Mouse (Mus musculus) liver, embryonic 16.5 days (tissue): Measurements from ENCODE around the gene Wdtc1. TPM values are rescaled to one million over a fixed set of nuclear protein-coding genes. Genes with fewer than 3 reads are reported as not detected.

Experiments
- ATAC-seq: fragments of 200-750 bp; cut with Nextera tagmentation; 2 replicates; pipeline ENCODE4 v1.8.0; 2017; ENCODE audit warnings: low read depth, mild to moderate bottlenecking, moderate number of reproducible peaks, moderate library complexity
- H3K27ac ChIP-seq: fragments of 300-500 bp; sonication (generic); 2 replicates; pipeline ENCODE4 v1.5.1; 2014; ENCODE audit warnings: mild to moderate bottlenecking, low read length
- H3K27me3 ChIP-seq: fragments of 300-500 bp; sonication (generic); 2 replicates; pipeline ENCODE4 v1.6.1; 2014; ENCODE audit warnings: low read depth, low read length, mixed read lengths; ENCODE audit not compliant: control insufficient read depth, insufficient read depth
- H3K36me3 ChIP-seq: fragments of 300-500 bp; sonication (generic); 2 replicates; pipeline ENCODE4 v1.6.1; 2014; ENCODE audit warnings: mild to moderate bottlenecking; ENCODE audit not compliant: control insufficient read depth, insufficient read depth
- H3K4me1 ChIP-seq: fragments of 300-500 bp; sonication (generic); 2 replicates; pipeline ENCODE4 v1.6.1; 2014; ENCODE audit warnings: low read depth, low read length, mixed read lengths; ENCODE audit not compliant: control insufficient read depth
- H3K4me2 ChIP-seq: fragments of 300-500 bp; sonication (generic); 2 replicates; pipeline ENCODE4 v1.6.1; 2014; ENCODE audit warnings: low read depth, low read length, mixed read lengths
- H3K4me3 ChIP-seq: fragments of 300-500 bp; sonication (generic); 2 replicates; pipeline ENCODE4 v1.5.1; 2014; ENCODE audit warnings: low read depth, mild to moderate bottlenecking, low read length
- H3K9ac ChIP-seq: fragments of 300-500 bp; sonication (generic); 2 replicates; pipeline ENCODE4 v1.6.1; 2014; ENCODE audit warnings: low read depth, low read length
- H3K9me3 ChIP-seq: fragments of 300-500 bp; sonication (generic); replicated peaks from 2 replicates; pipeline ENCODE4 v1.6.1; 2016; ENCODE audit warnings: low read length; ENCODE audit not compliant: control insufficient read depth
- WGBS: fragments of 180-500 bp; shearing (Covaris S2); extraction: QIAGEN DNeasy Blood & Tissue Kit; methylation state at CpG from one replicate; pipeline ENCODE4 v1.1.7; 2014; ENCODE audit not compliant: insufficient replicate concordance; 5-methylcytosine and 5-hydroxymethylcytosine counted together
- polyA plus RNA-seq: library from polyadenylated mRNA; unstranded; fragments of >200 nt; fragmentation: Nextera tagmentation; extraction: Ambion mirVana; gene quantifications from 2 replicates; pipeline ENCODE4 v1.2.1, GENCODE M21; 2015

Wdtc1 gene
- polyA plus RNA-seq, 1 experiment from 2014 or later, result 8.1 TPM

GRCm38 (mm10) chr4:133370298-133371274 is 17.3 kb upstream of the Wdtc1 start:
- peak overlapping the region; percentile 71 for H3K27ac ChIP-seq
- WGBS, result 47% methylated on average over 22 of the region's 22 CpGs
- H3K4me1 ChIP-seq, result peaks cover 52% of the 10 kb centered on the region
- no peaks in the 10 kb centered on the region for H3K36me3 ChIP-seq
- H3K9ac ChIP-seq, result peak overlapping the region; percentile 92
- H3K4me2 ChIP-seq, result peak overlapping the region; percentile 85
- H3K9me3 ChIP-seq, result no peaks in the 10 kb centered on the region
- ATAC-seq, result no peak
- H3K4me3 ChIP-seq, result peak overlapping the region; percentile 95
- no peaks in the 10 kb centered on the region for H3K27me3 ChIP-seq

DNA sequence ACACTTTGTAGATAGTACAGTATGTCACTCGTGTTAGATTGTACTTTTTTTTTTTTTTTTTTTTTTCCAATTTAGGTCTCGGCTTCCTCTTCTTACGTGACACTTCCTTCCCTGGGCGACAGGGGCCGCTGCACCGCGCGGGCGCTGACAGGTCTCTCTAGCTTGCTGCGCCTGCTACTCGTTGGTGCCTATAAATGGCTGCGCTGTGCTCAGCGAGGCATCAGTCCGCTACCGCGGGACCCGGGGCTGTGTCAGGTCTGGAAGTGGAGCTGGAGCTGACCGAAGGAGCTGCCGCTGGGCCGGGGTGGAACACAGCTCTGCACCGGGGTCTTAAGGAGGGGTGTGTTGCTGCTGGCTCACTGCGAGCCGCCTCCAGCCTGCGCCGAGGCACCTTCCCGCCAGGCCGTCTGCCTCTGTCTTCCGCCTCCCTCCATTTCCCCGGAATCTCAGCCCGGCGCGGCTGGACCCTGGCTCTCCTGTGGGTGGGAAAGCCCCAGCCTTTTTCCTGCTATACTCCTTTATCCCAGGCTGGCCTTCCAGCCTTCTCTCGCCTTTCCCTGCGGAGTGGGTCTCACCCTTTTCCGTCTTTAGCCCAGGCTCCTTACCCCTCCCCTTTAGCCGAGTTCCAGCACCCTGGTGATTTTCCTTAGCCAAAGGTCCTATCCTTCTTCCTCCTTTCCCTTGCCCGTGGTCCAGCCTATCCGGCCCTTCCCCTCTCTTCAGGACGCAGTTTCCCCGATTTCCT is 16.4 kb upstream of the Wdtc1 start, which contains the start of gene Slc9a1:
TSS of gene Slc9a1 (plus strand) at position 154 of the 745 bp plus-strand sequence.
- Histone ChIP-seq H3K4me1 (peaks cover 45% of the 10 kb centered on the region), H3K4me3 (peak within 1 kb of the TSS; percentile 95), H3K27me3 (no peaks in the 10 kb centered on the region), H3K9ac (peak within 1 kb of the TSS; percentile 92), H3K4me2 (peak within 1 kb of the TSS; percentile 85), H3K27ac (peak within 1 kb of the TSS; percentile 71), H3K36me3 (no peaks in the 10 kb centered on the region), H3K9me3 (no peaks in the 10 kb centered on the region)
- ATAC-seq, result peak; percentile 91
- whole genome bisulfite sequencing, result under 1% methylated on average over 36 of the region's 40 CpGs

GRCm38 (mm10) chr4:133354641-133355040 is 1.4 kb upstream of the Wdtc1 start:
- H3K36me3 ChIP-seq, result no peaks in the 10 kb centered on the region
- peaks cover 6% of the 10 kb centered on the region for H3K4me1 ChIP-seq
- no peaks in the 10 kb centered on the region for H3K9me3 ChIP-seq
- no peak overlapping the region for H3K4me2 ChIP-seq
- no peak overlapping the region for H3K27ac ChIP-seq
- H3K4me3 ChIP-seq, result no peak overlapping the region
- no peak for ATAC-seq
- WGBS, result 76% methylated on average over 6 of the region's 6 CpGs
- no peaks in the 10 kb centered on the region for H3K27me3 ChIP-seq
- H3K9ac ChIP-seq, result no peak overlapping the region

- 57% methylated on average over 10 of the region's 10 CpGs for WGBS
- ATAC-seq, result no peak
- H3K4me2 ChIP-seq, result no peak overlapping the region
- H3K27me3 ChIP-seq, result no peaks in the 10 kb centered on the region
- no peak overlapping the region for H3K27ac ChIP-seq
- no peaks in the 10 kb centered on the region for H3K9me3 ChIP-seq
- H3K4me1 ChIP-seq, result peaks cover 6% of the 10 kb centered on the region
- H3K4me3 ChIP-seq, result no peak overlapping the region
- H3K9ac ChIP-seq, result no peak overlapping the region
- no peaks in the 10 kb centered on the region for H3K36me3 ChIP-seq
Measured at GRCm38 (mm10) chr4:133352797-133353196, 484 bp downstream of the Wdtc1 start.

DNA sequence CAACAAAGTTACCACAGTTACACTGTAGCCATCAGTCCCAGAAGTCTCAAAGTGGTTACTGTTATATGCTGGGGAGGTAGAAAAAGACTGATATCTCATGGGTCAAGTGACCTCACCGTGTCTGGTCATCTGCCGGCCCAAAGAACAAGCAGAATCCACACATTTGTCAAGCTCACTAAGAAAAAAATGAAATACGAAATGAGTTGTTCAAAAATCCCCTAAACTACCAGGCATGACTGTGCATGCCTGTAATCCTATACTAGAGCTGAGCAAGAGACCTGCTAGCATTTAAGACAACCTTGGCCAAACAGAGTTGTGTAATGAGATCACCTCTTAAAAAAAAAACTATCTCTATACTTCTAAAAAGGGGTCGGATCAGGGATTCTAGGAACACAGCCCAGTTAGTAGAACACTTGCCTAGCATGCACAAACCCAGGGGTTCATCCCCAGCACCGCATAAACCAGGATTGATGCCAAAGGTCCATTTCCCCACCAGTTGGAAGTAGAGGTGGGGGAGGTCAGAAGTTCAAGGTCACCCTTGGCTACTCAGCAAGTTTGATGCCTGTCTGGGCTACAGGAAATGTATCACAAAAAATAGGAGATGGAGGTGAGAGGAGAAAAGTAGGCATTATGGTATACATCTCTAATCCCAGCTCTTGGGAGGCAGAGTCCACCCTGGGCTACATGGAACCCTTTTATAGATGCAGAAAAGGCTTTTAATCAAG is 5.1 kb downstream of the Wdtc1 start:
- 74% methylated on average over 5 of the region's 5 CpGs for WGBS
- no peak overlapping the region for H3K9ac ChIP-seq
- no peak overlapping the region for H3K27ac ChIP-seq
- no peaks in the 10 kb centered on the region for H3K36me3 ChIP-seq
- no peak for ATAC-seq
- H3K4me2 ChIP-seq, result no peak overlapping the region
- no peaks in the 10 kb centered on the region for H3K9me3 ChIP-seq
- H3K4me3 ChIP-seq, result no peak overlapping the region
- peaks cover 2% of the 10 kb centered on the region; the same call in 1 of the 2 replicates for H3K27me3 ChIP-seq
- H3K4me1 ChIP-seq, result peaks cover 2% of the 10 kb centered on the region

- Histone ChIP-seq H3K27me3 (peaks cover 7% of the 10 kb centered on the region; the same call in 1 of the 2 replicates), H3K4me1 (no peaks in the 10 kb centered on the region), H3K4me3 (no peak overlapping the region), H3K27ac (no peak overlapping the region), H3K36me3 (no peaks in the 10 kb centered on the region), H3K4me2 (no peak overlapping the region), H3K9me3 (no peaks in the 10 kb centered on the region), H3K9ac (no peak overlapping the region)
- WGBS, result 60% methylated on average over 4 of the region's 4 CpGs
- no peak for ATAC-seq
Measured at GRCm38 (mm10) chr4:133347624-133348023, 5.7 kb downstream of the Wdtc1 start.

- no peak for ATAC-seq
- Histone ChIP-seq H3K4me1 (no peaks in the 10 kb centered on the region), H3K9me3 (no peaks in the 10 kb centered on the region), H3K27me3 (peaks cover 7% of the 10 kb centered on the region; the same call in 1 of the 2 replicates), H3K4me3 (no peak overlapping the region), H3K9ac (no peak overlapping the region), H3K4me2 (no peak overlapping the region), H3K36me3 (no peaks in the 10 kb centered on the region), H3K27ac (no peak overlapping the region)
- 22% methylated on average over 4 of the region's 4 CpGs for WGBS
Measured at GRCm38 (mm10) chr4:133346577-133346976, 6.7 kb downstream of the Wdtc1 start.

DNA sequence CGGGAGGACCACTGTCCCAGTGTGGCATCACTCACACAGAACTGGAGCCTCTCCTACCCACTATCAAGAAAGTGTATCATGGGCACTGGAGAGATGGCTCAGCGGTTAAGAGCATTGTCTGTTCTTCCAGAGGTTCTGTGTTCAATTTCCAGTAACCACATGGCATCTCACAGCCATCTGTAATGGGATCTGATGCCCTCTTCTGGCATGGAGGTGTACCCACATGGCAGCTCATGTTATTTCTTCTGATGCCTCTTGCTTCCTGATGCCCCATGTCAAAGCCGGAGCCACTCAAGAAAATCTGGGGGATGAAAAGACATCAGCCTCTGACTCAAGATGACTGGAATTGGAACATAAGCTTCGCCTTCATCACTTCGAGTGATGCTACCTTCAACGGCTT is 7.6 kb downstream of the Wdtc1 start:
- no peak for ATAC-seq
- Histone ChIP-seq H3K4me3 (no peak overlapping the region), H3K9me3 (no peaks in the 10 kb centered on the region), H3K27me3 (peaks cover 7% of the 10 kb centered on the region; the same call in 1 of the 2 replicates), H3K4me2 (no peak overlapping the region), H3K9ac (no peak overlapping the region), H3K4me1 (no peaks in the 10 kb centered on the region), H3K27ac (no peak overlapping the region), H3K36me3 (no peaks in the 10 kb centered on the region)
- WGBS, result 69% methylated on average over 6 of the region's 6 CpGs
